Mouse (Mus musculus) MEL (cell line): ENCODE measurements at regions not wholly inside any gene's neighbourhood (a gene's known extent, or its start where the extent isn't known, plus 50 kb on each side); places are given as distances from the start of the nearest gene placed in this dataset.

Source experiments
- DNase-seq: peaks from one replicate; pipeline ENCODE4 v3.0.0; 2011; ENCODE audit warnings: low read depth, low spot score
- H3K27ac ChIP-seq: 2 replicates; pipeline ENCODE4 v1.5.1; 2012; ENCODE audit warnings: low read depth, mild to moderate bottlenecking, control low read depth, low read length, moderate library complexity; ENCODE audit not compliant: control insufficient read depth
- H3K27me3 ChIP-seq, 2 experiments: fragments of 150-350 bp in 1 of 2; sonication (generic) in 1 of 2; 2 replicates each; pipeline ENCODE4 v1.6.1; 2012; ENCODE audit warnings: low read length in 2 of 2, mild to moderate bottlenecking in 2 of 2, improper control_type of control experiment in 1 of 2, moderate library complexity in 1 of 2; ENCODE audit not compliant: insufficient read depth in 2 of 2, control insufficient read depth in 1 of 2
- H3K36me3 ChIP-seq, 2 experiments: 2 replicates each; pipeline ENCODE4 v1.6.1; 2012 to 2014; ENCODE audit warnings: low read length in 2 of 2, improper control_type of control experiment in 1 of 2, inconsistent platforms in 1 of 2, mild to moderate bottlenecking in 1 of 2; ENCODE audit not compliant: insufficient read depth in 2 of 2, control insufficient read depth in 1 of 2
- H3K4me1 ChIP-seq, 2 experiments: fragments of 150-350 bp in 1 of 2; sonication (generic) in 1 of 2; 2 replicates each; pipeline ENCODE4 v1.6.1; 2012; ENCODE audit warnings: low read length in 2 of 2, improper control_type of control experiment in 1 of 2, mild to moderate bottlenecking in 1 of 2; ENCODE audit not compliant: insufficient read depth in 2 of 2, control insufficient read depth in 1 of 2
- H3K4me3 ChIP-seq, 2 experiments: fragments of 150-350 bp in 1 of 2; sonication (generic) in 1 of 2; 2 replicates each; pipeline ENCODE4 v1.5.1; 2012; ENCODE audit warnings: low read depth in 2 of 2, low read length in 2 of 2, mild to moderate bottlenecking in 2 of 2, moderate library complexity in 2 of 2, control low read depth in 1 of 2, improper control_type of control experiment in 1 of 2; ENCODE audit not compliant: control insufficient read depth in 1 of 2, insufficient read depth in 1 of 2
- H3K79me2 ChIP-seq: 2 replicates; pipeline ENCODE4 v1.6.1; 2012; ENCODE audit warnings: mild to moderate bottlenecking, low read length, moderate library complexity; ENCODE audit not compliant: control insufficient read depth, poor library complexity, insufficient read depth
- H3K9ac ChIP-seq: 2 replicates; pipeline ENCODE4 v1.6.1; 2012; ENCODE audit warnings: low read depth, mild to moderate bottlenecking, control low read depth, low read length, moderate library complexity; ENCODE audit not compliant: control insufficient read depth, poor library complexity, severe bottlenecking
- H3K9me3 ChIP-seq: fragments of 150-350 bp; sonication (generic); replicated peaks from 2 replicates; pipeline ENCODE4 v1.6.1; 2012; ENCODE audit warnings: mild to moderate bottlenecking, low read length, improper control_type of control experiment, moderate library complexity; ENCODE audit not compliant: insufficient read depth
- CHD1 ChIP-seq: IDR thresholded peaks from 2 replicates; pipeline ENCODE4 v1.6.1; 2012; ENCODE audit warnings: low read depth, mild to moderate bottlenecking, inconsistent platforms, low read length, improper control_type of control experiment
- CHD2 ChIP-seq: IDR thresholded peaks from 2 replicates; pipeline ENCODE4 v1.6.1; 2011; ENCODE audit warnings: low read length, improper control_type of control experiment
- CTCF ChIP-seq, 3 experiments: IDR thresholded peaks in 2 of 3; conservative IDR thresholded peaks in 1 of 3; 2 replicates each; pipeline ENCODE4 v1.5.1; 2011 to 2012; ENCODE audit warnings: low read length in 3 of 3, low read depth in 2 of 3, mild to moderate bottlenecking in 2 of 3, improper control_type of control experiment in 1 of 3, inconsistent platforms in 1 of 3, mixed read lengths in 1 of 3, moderate library complexity in 1 of 3; ENCODE audit not compliant: control insufficient read depth in 1 of 3, insufficient read depth in 1 of 3, poor library complexity in 1 of 3, severe bottlenecking in 1 of 3
- ELF1 ChIP-seq: IDR thresholded peaks from 2 replicates; pipeline ENCODE4 v1.6.1; 2014; ENCODE audit warnings: low read depth, mild to moderate bottlenecking, inconsistent platforms, low read length, improper control_type of control experiment, moderate library complexity
- EP300 ChIP-seq, 2 experiments: IDR thresholded peaks; 2 replicates each; pipeline ENCODE4 v1.6.1; 2011; ENCODE audit warnings: improper control_type of control experiment in 2 of 2, low read length in 2 of 2, low read depth in 1 of 2, mild to moderate bottlenecking in 1 of 2
- ETS1 ChIP-seq: IDR thresholded peaks from 2 replicates; pipeline ENCODE4 v1.6.1; 2012; ENCODE audit warnings: low read depth, mild to moderate bottlenecking, inconsistent platforms, low read length, improper control_type of control experiment, moderate library complexity
- HCFC1 ChIP-seq: IDR thresholded peaks from 2 replicates; pipeline ENCODE4 v1.6.1; 2012; ENCODE audit warnings: low read depth, mild to moderate bottlenecking, inconsistent platforms, low read length, improper control_type of control experiment, moderate library complexity
- JUND ChIP-seq: IDR thresholded peaks from 2 replicates; pipeline ENCODE4 v1.6.1; 2011; ENCODE audit warnings: low read depth, mild to moderate bottlenecking, improper control_type of control experiment, low read length
- KAT2A ChIP-seq: conservative IDR thresholded peaks from 2 replicates; pipeline ENCODE4 v1.6.1; 2012; ENCODE audit warnings: low read depth, low read length, improper control_type of control experiment, inconsistent platforms
- MAFK ChIP-seq: IDR thresholded peaks from 2 replicates; pipeline ENCODE4 v1.6.1; 2011; ENCODE audit warnings: low read depth, mild to moderate bottlenecking, low read length, improper control_type of control experiment, borderline replicate concordance
- MAX ChIP-seq: IDR thresholded peaks from 2 replicates; pipeline ENCODE4 v1.6.1; 2011; ENCODE audit warnings: low read length, improper control_type of control experiment
- MAZ ChIP-seq: IDR thresholded peaks from 2 replicates; pipeline ENCODE4 v1.6.1; 2012; ENCODE audit warnings: low read depth, mild to moderate bottlenecking, inconsistent platforms, low read length, improper control_type of control experiment
- MEF2A ChIP-seq: IDR thresholded peaks from 2 replicates; pipeline ENCODE4 v1.6.1; 2014; ENCODE audit warnings: low read depth, mild to moderate bottlenecking, inconsistent platforms, low read length, improper control_type of control experiment; ENCODE audit not compliant: poor library complexity, insufficient replicate concordance, severe bottlenecking; ENCODE audit errors: extremely low read depth
- MXI1 ChIP-seq: IDR thresholded peaks from 2 replicates; pipeline ENCODE4 v1.6.1; 2011; ENCODE audit warnings: mild to moderate bottlenecking, low read depth, low read length, improper control_type of control experiment
- MYB ChIP-seq: IDR thresholded peaks from 2 replicates; pipeline ENCODE4 v1.6.1; 2011; ENCODE audit warnings: mild to moderate bottlenecking, low read depth, low read length, improper control_type of control experiment
- MYC ChIP-seq: IDR thresholded peaks from 2 replicates; pipeline ENCODE4 v1.6.1; 2011; ENCODE audit warnings: low read depth, mild to moderate bottlenecking, low read length, improper control_type of control experiment, moderate library complexity
- NELFE ChIP-seq: IDR thresholded peaks from 2 replicates; pipeline ENCODE4 v1.6.1; 2011; ENCODE audit warnings: low read depth, low read length, improper control_type of control experiment
- POLR2A ChIP-seq, 2 experiments: IDR thresholded peaks; 2 replicates each; pipeline ENCODE4 v1.6.1; 2011 to 2012; ENCODE audit warnings: low read length in 2 of 2, mild to moderate bottlenecking in 2 of 2, control low read depth in 1 of 2, improper control_type of control experiment in 1 of 2, low read depth in 1 of 2, moderate library complexity in 1 of 2; ENCODE audit not compliant: control insufficient read depth in 1 of 2, insufficient read depth in 1 of 2, poor library complexity in 1 of 2
- POLR2AphosphoS2 ChIP-seq: IDR thresholded peaks from 2 replicates; pipeline ENCODE4 v1.6.1; 2011; ENCODE audit warnings: low read length, improper control_type of control experiment
- POLR2AphosphoS5 ChIP-seq: IDR thresholded peaks from 2 replicates; pipeline ENCODE4 v1.6.1; 2012; ENCODE audit warnings: low read depth, borderline replicate concordance, mild to moderate bottlenecking, inconsistent platforms, low read length, moderate library complexity, mixed read lengths
- RCOR1 ChIP-seq: IDR thresholded peaks from 2 replicates; pipeline ENCODE4 v1.6.1; 2012; ENCODE audit warnings: low read depth, mild to moderate bottlenecking, inconsistent platforms, low read length, improper control_type of control experiment
- SIN3A ChIP-seq: IDR thresholded peaks from 2 replicates; pipeline ENCODE4 v1.6.1; 2012; ENCODE audit warnings: low read length, improper control_type of control experiment, inconsistent platforms
- TAL1 ChIP-seq: IDR thresholded peaks from 2 replicates; pipeline ENCODE4 v1.6.1; 2012; ENCODE audit warnings: mild to moderate bottlenecking, inconsistent platforms, low read length, moderate library complexity, mixed read lengths
- TBP ChIP-seq: IDR thresholded peaks from 2 replicates; pipeline ENCODE4 v1.8.0; 2011; ENCODE audit warnings: low read depth, low read length, improper control_type of control experiment
- TCF12 ChIP-seq: IDR thresholded peaks from 2 replicates; pipeline ENCODE4 v1.6.1; 2014; ENCODE audit warnings: low read depth, mild to moderate bottlenecking, inconsistent platforms, low read length, improper control_type of control experiment, moderate library complexity
- UBTF ChIP-seq: IDR thresholded peaks from 2 replicates; pipeline ENCODE4 v1.6.1; 2012; ENCODE audit warnings: low read depth, mild to moderate bottlenecking, inconsistent platforms, low read length, improper control_type of control experiment, moderate library complexity, borderline replicate concordance; ENCODE audit not compliant: insufficient read depth
- USF1 ChIP-seq: IDR thresholded peaks from 2 replicates; pipeline ENCODE4 v1.6.1; 2014; ENCODE audit warnings: low read depth, mild to moderate bottlenecking, inconsistent platforms, low read length, improper control_type of control experiment, moderate library complexity
- USF2 ChIP-seq, 2 experiments: IDR thresholded peaks; 2 replicates each; pipeline ENCODE4 v1.6.1; 2011 to 2012; ENCODE audit warnings: improper control_type of control experiment in 2 of 2, low read length in 2 of 2, borderline replicate concordance in 1 of 2, inconsistent platforms in 1 of 2, low read depth in 1 of 2, mild to moderate bottlenecking in 1 of 2; ENCODE audit not compliant: insufficient read depth in 1 of 2
- ZKSCAN1 ChIP-seq: IDR thresholded peaks from 2 replicates; pipeline ENCODE4 v1.6.1; 2012; ENCODE audit warnings: low read depth, mild to moderate bottlenecking, inconsistent platforms, low read length, improper control_type of control experiment, moderate library complexity
- ZMIZ1 ChIP-seq: IDR thresholded peaks from 2 replicates; pipeline ENCODE4 v1.6.1; 2012; ENCODE audit warnings: low read depth, mild to moderate bottlenecking, inconsistent platforms, low read length, improper control_type of control experiment, moderate library complexity
- ZNF384 ChIP-seq: IDR thresholded peaks from 2 replicates; pipeline ENCODE4 v1.6.1; 2012; ENCODE audit warnings: low read depth, mild to moderate bottlenecking, inconsistent platforms, low read length, improper control_type of control experiment

DNA sequence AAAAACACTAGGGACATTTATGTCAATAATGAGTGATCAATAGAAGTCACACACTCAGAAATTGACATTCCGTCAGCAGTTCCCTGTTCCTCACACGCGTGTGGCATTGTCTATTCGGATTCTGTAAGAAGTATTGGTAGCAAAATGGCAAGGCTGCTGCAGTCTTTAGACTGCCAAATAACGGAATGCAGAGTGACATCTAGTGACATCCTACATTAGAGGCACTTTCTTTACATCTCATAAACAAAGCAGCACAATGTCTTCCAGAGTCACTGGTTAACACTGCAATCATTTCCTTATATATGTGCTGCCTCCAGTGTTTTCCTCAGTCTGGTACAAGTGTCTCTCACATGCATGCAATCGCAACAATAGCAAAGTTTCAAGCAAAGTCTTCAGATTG lies 342.9 kb downstream of the Rpl36a-ps1 start:
- Histone ChIP-seq H3K9ac (no peak overlapping the region), H3K9me3 (no peaks in the 10 kb centered on the region), H3K36me3 (no peaks in the 10 kb centered on the region), H3K79me2 (no peaks in the 10 kb centered on the region), H3K4me3 (no peak overlapping the region), H3K4me1 (no peaks in the 10 kb centered on the region; a peak in 1 of 4 replicates), H3K27me3 (no peaks in the 10 kb centered on the region), H3K27ac (no peak overlapping the region)
- no peak for DNase-seq
- no peak for TF ChIP-seq SIN3A
- TF ChIP-seq CTCF (IDR thresholded peaks at IDR 0.05 in 2 of 3, conservative IDR thresholded peaks at IDR 0.05 in 1 of 3; ENCODE audit: control insufficient read depth in 1 of 3, insufficient read depth in 1 of 3, low read depth in 2 of 3, low read length in 3 of 3, poor library complexity in 1 of 3, severe bottlenecking in 1 of 3): no peak
- no peak for TF ChIP-seq CHD1
- TF ChIP-seq MYB: no peak
- TF ChIP-seq USF1: no peak
- TF ChIP-seq EP300 (IDR thresholded peaks at IDR 0.05; ENCODE audit: low read depth in 1 of 2, low read length in 2 of 2): no peak
- no peak for TF ChIP-seq MAZ
- no peak for TF ChIP-seq POLR2A (IDR thresholded peaks at IDR 0.05; ENCODE audit: control insufficient read depth in 1 of 2, insufficient read depth in 1 of 2, low read depth in 1 of 2, low read length in 2 of 2, poor library complexity in 1 of 2)
- TF ChIP-seq MAFK: no peak
- TF ChIP-seq MYC: no peak
- TF ChIP-seq RCOR1: no peak
- no peak for TF ChIP-seq ETS1
- no peak for TF ChIP-seq POLR2AphosphoS2
- no peak for TF ChIP-seq NELFE
- TF ChIP-seq MEF2A: no peak
- TF ChIP-seq MXI1: no peak
- no peak for TF ChIP-seq TAL1
- no peak for TF ChIP-seq UBTF

DNA sequence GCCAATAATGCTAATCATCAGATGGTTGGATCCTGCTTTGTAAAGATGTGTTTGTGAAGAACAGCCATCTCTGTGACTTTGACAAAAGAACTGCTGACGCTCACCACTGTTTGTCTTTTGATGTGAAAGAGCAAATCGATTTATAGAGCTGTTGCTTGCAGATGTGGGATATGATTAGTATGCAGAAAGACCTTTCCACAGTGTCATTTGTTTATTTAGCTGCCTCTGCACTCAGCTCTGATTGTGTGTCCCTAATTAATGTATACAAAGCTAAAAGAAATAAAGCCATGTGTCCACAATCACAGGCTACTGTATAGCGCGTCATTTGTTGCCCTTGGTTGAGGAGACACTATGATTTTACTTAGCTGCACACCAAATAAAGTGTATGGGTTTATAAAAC lies 343.6 kb downstream of the Rpl36a-ps1 start:
- Histone ChIP-seq H3K4me3 (no peak overlapping the region), H3K4me1 (no peaks in the 10 kb centered on the region; a peak in 1 of 4 replicates), H3K9me3 (no peaks in the 10 kb centered on the region), H3K9ac (no peak overlapping the region), H3K79me2 (no peaks in the 10 kb centered on the region), H3K36me3 (no peaks in the 10 kb centered on the region), H3K27ac (no peak overlapping the region)
- no peak for DNase-seq
- TF ChIP-seq POLR2AphosphoS5 (no peak), ZMIZ1 (no peak), EP300 (IDR thresholded peaks at IDR 0.05; ENCODE audit: low read depth in 1 of 2, low read length in 2 of 2) (no peak), MXI1 (no peak), MYB (no peak), ZNF384 (no peak), UBTF (no peak), USF2 (IDR thresholded peaks at IDR 0.05; ENCODE audit: borderline replicate concordance in 1 of 2, insufficient read depth in 1 of 2, low read depth in 1 of 2, low read length in 2 of 2) (no peak), TCF12 (no peak), HCFC1 (no peak), TBP (no peak), KAT2A (no peak), ELF1 (no peak), ZKSCAN1 (no peak), CHD2 (no peak), MAX (no peak), JUND (no peak), POLR2A (IDR thresholded peaks at IDR 0.05; ENCODE audit: control insufficient read depth in 1 of 2, insufficient read depth in 1 of 2, low read depth in 1 of 2, low read length in 2 of 2, poor library complexity in 1 of 2) (no peak), USF1 (no peak)
- TF ChIP-seq, all 39 proteins: peak for 0
- H3K27me3 ChIP-seq: no peaks in the 10 kb centered on the region
